Mouse (Mus musculus) T-cell, adult 66 days (primary cell): ENCODE results near the gene Zfand2b. TPM values are rescaled to one million over a fixed set of nuclear protein-coding genes. Genes with fewer than 3 reads are reported as not detected.

Experiments used
- total RNA-seq, 2 experiments: library from RNA; stranded (reverse); gene quantifications; 3 replicates in 1 of 2; 4 replicates in 1 of 2; pipeline ENCODE4 v1.2.4; 2023

The Zfand2b gene
- total RNA-seq: 10 to 100 TPM; 43.9 to 45.9 TPM

GRCm38 (mm10) chr1:75168472-75169464, at the start of gene Zfand2b:
Zfand2b (plus strand) TSS chr1:75168646.

GRCm38 (mm10) chr1:75124346-75125321, 43.8 kb upstream of the Zfand2b start, which contains the start of gene Nhej1:
Nhej1 (minus strand) TSS chr1:75125200.

GRCm38 (mm10) chr1:75133421-75134207, 34.8 kb upstream of the Zfand2b start, which contains the start of gene Slc23a3:
Slc23a3 (minus strand) TSS chr1:75133890.

GRCm38 (mm10) chr1:75142301-75143261, 25.9 kb upstream of the Zfand2b start, which contains the start of the genes Cnppd1 and Retreg2:
Cnppd1 (minus strand) TSS chr1:75142711.
Retreg2 (plus strand) TSS chr1:75142778.

GRCm38 (mm10) chr1:75180105-75180590, 11.7 kb downstream of the Zfand2b start, which contains the start of gene Abcb6:
Abcb6 (minus strand) TSS chr1:75180392.

GRCm38 (mm10) chr1:75191622-75192402, 23.4 kb downstream of the Zfand2b start, which contains the start of the genes Ankzf1 and Atg9a:
Ankzf1 (plus strand) TSS chr1:75192151.
Atg9a (minus strand) TSS chr1:75192196.

GRCm38 (mm10) chr1:75210136-75211087, 42.0 kb downstream of the Zfand2b start, which contains the start of the genes Glb1l and Stk16:
Glb1l (minus strand) TSS chr1:75210813.
Stk16 (plus strand) TSS chr1:75210838.

GRCm38 (mm10) chr1:75219531-75219930, 51.1 kb downstream of the Zfand2b start, which contains the start of gene Tuba4a:
Tuba4a (minus strand) TSS chr1:75219865.

Other genes starting within 250 kb of the Zfand2b start
- gene Cfap65, start 233.0 kb upstream of the Zfand2b start, total RNA-seq: not detected
- gene Ihh, start 217.0 kb upstream of the Zfand2b start, total RNA-seq: under 1 TPM; 0.59 to 0.64 TPM
- gene Nhej1, start 43.4 kb upstream of the Zfand2b start, total RNA-seq: 1 to 10 TPM; 3.6 to 4.3 TPM
- gene Slc23a3, start 34.8 kb upstream of the Zfand2b start, total RNA-seq: 1 to 10 TPM; 3.7 to 6.2 TPM
- gene Cnppd1, start 25.9 kb upstream of the Zfand2b start, total RNA-seq: 100 to 1,000 TPM; 118 to 134 TPM
- 10 to 100 TPM; 85.6 to 90.8 TPM for gene Retreg2, start 25.9 kb upstream of the Zfand2b start, total RNA-seq
- 1 to 10 TPM; 3.3 to 4.0 TPM for gene Abcb6, start 11.7 kb downstream of the Zfand2b start, total RNA-seq
- 10 to 100 TPM; 27.4 to 33.6 TPM for gene Ankzf1, start 23.5 kb downstream of the Zfand2b start, total RNA-seq
- gene Atg9a, start 23.6 kb downstream of the Zfand2b start, total RNA-seq: 10 to 100 TPM; 36.3 to 39.0 TPM
- gene Glb1l, start 42.2 kb downstream of the Zfand2b start, total RNA-seq: 10 to 100 TPM in 1 of 2 experiments, 1 to 10 TPM in 1; 5.7 to 10.9 TPM
- 10 to 100 TPM; 83.1 to 89.6 TPM for gene Stk16, start 42.2 kb downstream of the Zfand2b start, total RNA-seq
- gene Tuba4a, start 51.2 kb downstream of the Zfand2b start, total RNA-seq: 100 to 1,000 TPM; 198 to 206 TPM
- gene A630095N17Rik, start 63.5 kb downstream of the Zfand2b start, total RNA-seq: not detected
- gene Dnajb2, start 67.8 kb downstream of the Zfand2b start, total RNA-seq: 10 to 100 TPM; 39.4 to 43.1 TPM
- under 1 TPM; 0.27 to 0.55 TPM for gene Ptprn, start 95.9 kb downstream of the Zfand2b start, total RNA-seq
- not detected for gene Resp18, start 109.8 kb downstream of the Zfand2b start, total RNA-seq
- 10 to 100 TPM; 47.0 to 47.1 TPM for gene Dnpep, start 149.3 kb downstream of the Zfand2b start, total RNA-seq
- gene Des, start 191.7 kb downstream of the Zfand2b start, total RNA-seq: not detected
- gene Speg, start 206.7 kb downstream of the Zfand2b start, total RNA-seq: 1 to 10 TPM in 1 of 2 experiments, under 1 TPM in 1; 0.56 to 2.0 TPM